Mouse (Mus musculus): ENCODE measurements around the gene Ptgir.

DNA sequence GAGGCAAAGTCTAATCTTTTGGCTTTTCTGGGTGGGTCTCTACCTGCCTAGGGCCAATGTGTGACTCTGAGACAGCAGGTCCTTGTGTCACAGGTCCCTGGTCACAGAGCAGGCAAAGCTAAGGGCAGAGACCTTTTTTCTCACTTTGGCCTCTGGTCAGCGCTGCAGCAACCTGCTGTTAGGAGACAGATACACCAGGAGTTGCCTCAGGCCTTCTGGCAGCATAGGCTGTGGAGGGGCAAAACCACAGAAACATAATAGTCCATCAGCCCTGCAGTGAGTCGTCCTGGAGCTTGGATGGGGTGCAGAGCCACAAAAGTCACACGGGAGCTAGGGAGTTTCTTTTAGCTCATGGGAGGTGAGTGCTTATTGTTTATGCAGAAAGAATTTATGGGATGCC lies 12.4 kb downstream of the Ptgir start:
- TF ChIP-seq CTCF (IDR thresholded peaks at IDR 0.05; ENCODE audit: extremely low read depth, insufficient read length, insufficient replicate concordance, low read depth, low read length) (no peak), POLR2A (IDR thresholded peaks at IDR 0.05; ENCODE audit: low read depth, low read length) (no peak)
